Mouse (Mus musculus) midbrain, embryonic 13.5 days (tissue): Measurements from ENCODE around the gene Eps15l1. TPM values are rescaled to one million over a fixed set of nuclear protein-coding genes. Genes with fewer than 3 reads are reported as not detected.
A peak's percentile ranks its signal among the peaks of the same experiment; 100 is the strongest.

ENCODE experiments used
- ATAC-seq: fragments of 200-750 bp; cut with Nextera tagmentation; 2 replicates; pipeline ENCODE4 v1.8.0; 2017; ENCODE audit warnings: mild to moderate bottlenecking, moderate TSS enrichment, moderate library complexity
- H3K27ac ChIP-seq: fragments of 300-500 bp; sonication (generic); 2 replicates; pipeline ENCODE4 v1.5.1; 2015; ENCODE audit warnings: inconsistent platforms, mild to moderate bottlenecking, moderate library complexity
- H3K27me3 ChIP-seq: fragments of 300-500 bp; sonication (generic); 2 replicates; pipeline ENCODE4 v1.6.1; 2015; ENCODE audit warnings: mild to moderate bottlenecking, inconsistent platforms
- H3K36me3 ChIP-seq: fragments of 300-500 bp; sonication (generic); 2 replicates; pipeline ENCODE4 v1.6.1; 2015; ENCODE audit warnings: mild to moderate bottlenecking, inconsistent platforms
- H3K4me1 ChIP-seq: fragments of 300-500 bp; sonication (generic); replicated peaks from 2 replicates; pipeline ENCODE4 v1.6.1; 2015; ENCODE audit warnings: inconsistent platforms
- H3K4me2 ChIP-seq: fragments of 300-500 bp; sonication (generic); replicated peaks from 2 replicates; pipeline ENCODE4 v1.6.1; 2015; ENCODE audit warnings: moderate library complexity, mild to moderate bottlenecking, inconsistent platforms
- H3K4me3 ChIP-seq: fragments of 300-500 bp; sonication (generic); replicated peaks from 2 replicates; pipeline ENCODE4 v1.5.1; 2015; ENCODE audit warnings: mild to moderate bottlenecking, inconsistent platforms
- H3K9ac ChIP-seq: fragments of 300-500 bp; sonication (generic); replicated peaks from 2 replicates; pipeline ENCODE4 v1.6.1; 2015; ENCODE audit warnings: mild to moderate bottlenecking, inconsistent platforms
- H3K9me3 ChIP-seq: fragments of 300-500 bp; sonication (generic); 2 replicates; pipeline ENCODE4 v1.6.1; 2016; ENCODE audit warnings: mild to moderate bottlenecking, inconsistent platforms
- WGBS: fragments of 180-500 bp; shearing (Covaris S2); methylation state at CpG from one replicate; pipeline ENCODE4 v1.1.7; 2015; 5-methylcytosine and 5-hydroxymethylcytosine counted together
- polyA plus RNA-seq: library from polyadenylated mRNA; unstranded; fragments of >200 nt; fragmentation: Nextera tagmentation; extraction: Ambion mirVana; gene quantifications from 2 replicates; pipeline ENCODE4 v1.2.1, GENCODE M21; 2015

Gene Eps15l1
- polyA plus RNA-seq, 1 experiment from 2014 or later: 69.2 TPM

- H3K4me2 ChIP-seq: no peak overlapping the region
- H3K27me3 ChIP-seq: peaks cover 50% of the 10 kb centered on the region
- H3K4me1 ChIP-seq: peaks cover 12% of the 10 kb centered on the region
- no peak overlapping the region for H3K9ac ChIP-seq
- ATAC-seq: no peak
- 89% methylated on average over 10 of the region's 10 CpGs for WGBS
- H3K36me3 ChIP-seq: no peaks in the 10 kb centered on the region
- no peak overlapping the region for H3K4me3 ChIP-seq
- H3K27ac ChIP-seq: no peak overlapping the region
- H3K9me3 ChIP-seq: no peaks in the 10 kb centered on the region
Measured at GRCm38 (mm10) chr8:72324036-72324706, 97.1 kb downstream of the Eps15l1 start.

- Histone ChIP-seq H3K27ac (no peak overlapping the region), H3K4me3 (no peak overlapping the region), H3K36me3 (no peaks in the 10 kb centered on the region), H3K4me1 (peaks cover 17% of the 10 kb centered on the region), H3K27me3 (peaks cover 57% of the 10 kb centered on the region), H3K9ac (no peak overlapping the region), H3K9me3 (no peaks in the 10 kb centered on the region), H3K4me2 (no peak overlapping the region)
- WGBS: 69% methylated on average over 6 of the region's 6 CpGs
- no peak for ATAC-seq
Measured at GRCm38 (mm10) chr8:72323131-72323725, 98.0 kb downstream of the Eps15l1 start.

- H3K36me3 ChIP-seq: no peaks in the 10 kb centered on the region
- H3K4me1 ChIP-seq: peaks cover 23% of the 10 kb centered on the region
- no peak for ATAC-seq
- H3K27me3 ChIP-seq: peaks cover 63% of the 10 kb centered on the region
- no peak overlapping the region for H3K4me3 ChIP-seq
- no peak overlapping the region for H3K4me2 ChIP-seq
- no peak overlapping the region for H3K9ac ChIP-seq
- H3K27ac ChIP-seq: no peak overlapping the region
- 78% methylated on average over 7 of the region's 7 CpGs for WGBS
- H3K9me3 ChIP-seq: no peaks in the 10 kb centered on the region
Measured at GRCm38 (mm10) chr8:72322471-72322889, 98.8 kb downstream of the Eps15l1 start.

- H3K4me1 ChIP-seq: peaks cover 23% of the 10 kb centered on the region
- no peak overlapping the region for H3K27ac ChIP-seq
- no peaks in the 10 kb centered on the region for H3K9me3 ChIP-seq
- H3K9ac ChIP-seq: no peak overlapping the region
- WGBS: 92% methylated on average over 20 of the region's 20 CpGs
- no peak for ATAC-seq
- H3K4me2 ChIP-seq: no peak overlapping the region
- H3K36me3 ChIP-seq: no peaks in the 10 kb centered on the region
- no peak overlapping the region for H3K4me3 ChIP-seq
- peaks cover 67% of the 10 kb centered on the region for H3K27me3 ChIP-seq
Measured at GRCm38 (mm10) chr8:72321635-72322441, 99.4 kb downstream of the Eps15l1 start.

- Histone ChIP-seq H3K4me2 (no peak overlapping the region), H3K9ac (no peak overlapping the region), H3K27ac (no peak overlapping the region), H3K4me1 (peaks cover 27% of the 10 kb centered on the region), H3K27me3 (peaks cover 67% of the 10 kb centered on the region), H3K9me3 (no peaks in the 10 kb centered on the region), H3K36me3 (no peaks in the 10 kb centered on the region), H3K4me3 (peak overlapping the region; percentile 50)
- ATAC-seq: no peak
- 57% methylated on average over 25 of the region's 25 CpGs for WGBS
Measured at GRCm38 (mm10) chr8:72320803-72321583, 100.3 kb downstream of the Eps15l1 start.

- 5% methylated on average over 55 of the region's 55 CpGs for WGBS
- Histone ChIP-seq H3K27me3 (peaks cover 67% of the 10 kb centered on the region), H3K9ac (peak overlapping the region; percentile 59), H3K4me1 (peaks cover 27% of the 10 kb centered on the region), H3K9me3 (no peaks in the 10 kb centered on the region), H3K4me2 (peak overlapping the region; percentile 81), H3K27ac (no peak overlapping the region), H3K4me3 (peak overlapping the region; percentile 50), H3K36me3 (no peaks in the 10 kb centered on the region)
- ATAC-seq: no peak
Measured at GRCm38 (mm10) chr8:72319921-72320802, 101.1 kb downstream of the Eps15l1 start.

- Histone ChIP-seq H3K4me2 (peak overlapping the region; percentile 81), H3K36me3 (no peaks in the 10 kb centered on the region), H3K27me3 (peaks cover 64% of the 10 kb centered on the region), H3K9me3 (no peaks in the 10 kb centered on the region), H3K27ac (no peak overlapping the region), H3K4me1 (peaks cover 27% of the 10 kb centered on the region), H3K4me3 (peak overlapping the region; percentile 50), H3K9ac (peak overlapping the region; percentile 59)
- ATAC-seq: peak; percentile 32
- under 1% methylated on average over 46 of the region's 48 CpGs for WGBS
Measured at GRCm38 (mm10) chr8:72319397-72319796, 101.9 kb downstream of the Eps15l1 start.

GRCm38 (mm10) chr8:72318801-72319322 is 102.4 kb downstream of the Eps15l1 start, which contains the start of gene Klf2:
Gene Klf2, plus strand, starts transcription at chr8:72319033.
- peak within 1 kb of the TSS; percentile 59 for H3K9ac ChIP-seq
- H3K4me3 ChIP-seq: peak within 1 kb of the TSS; percentile 50
- ATAC-seq: peak; percentile 95
- peak within 1 kb of the TSS; percentile 81 for H3K4me2 ChIP-seq
- peaks cover 27% of the 10 kb centered on the region for H3K4me1 ChIP-seq
- H3K9me3 ChIP-seq: no peaks in the 10 kb centered on the region
- 0% methylated on average over 44 of the region's 46 CpGs for WGBS
- no peak within 1 kb of the TSS for H3K27ac ChIP-seq
- peaks cover 60% of the 10 kb centered on the region for H3K27me3 ChIP-seq
- H3K36me3 ChIP-seq: no peaks in the 10 kb centered on the region

GRCm38 (mm10) chr8:72317741-72318301 is 103.4 kb downstream of the Eps15l1 start:
- Histone ChIP-seq H3K4me1 (peaks cover 27% of the 10 kb centered on the region), H3K27me3 (peaks cover 54% of the 10 kb centered on the region), H3K36me3 (no peaks in the 10 kb centered on the region), H3K9me3 (no peaks in the 10 kb centered on the region), H3K27ac (no peak overlapping the region), H3K4me2 (no peak overlapping the region), H3K4me3 (no peak overlapping the region), H3K9ac (no peak overlapping the region)
- WGBS: 49% methylated on average over 5 of the region's 5 CpGs
- no peak for ATAC-seq

GRCm38 (mm10) chr8:72316053-72316695 is 105.1 kb downstream of the Eps15l1 start:
- Histone ChIP-seq H3K27me3 (peaks cover 37% of the 10 kb centered on the region), H3K27ac (no peak overlapping the region), H3K4me3 (no peak overlapping the region), H3K4me2 (no peak overlapping the region), H3K9me3 (no peaks in the 10 kb centered on the region), H3K9ac (no peak overlapping the region), H3K36me3 (no peaks in the 10 kb centered on the region), H3K4me1 (peaks cover 27% of the 10 kb centered on the region)
- WGBS: 10% methylated on average over 10 of the region's 10 CpGs
- ATAC-seq: no peak
